Mouse (Mus musculus): ENCODE results near the gene Grb7. TPM values are rescaled to one million over a fixed set of nuclear protein-coding genes. Genes with fewer than 3 reads are reported as not detected.

Gene Grb7
- polyA plus RNA-seq, 1 experiment from 2014 or later, result 5.1 TPM

- peaks cover 39% of the 10 kb centered on the region for H3K27me3 ChIP-seq
- ATAC-seq (ENCODE audit: insufficient number of reproducible peaks, insufficient read depth, low FRiP score, low TSS enrichment, low read depth), result peak; percentile 29; the same call in 1 of the 2 replicates
- H3K36me3 ChIP-seq, result no peaks in the 10 kb centered on the region
- H3K27ac ChIP-seq, result peak overlapping the region; percentile 45; the same call in 1 of the 2 replicates
- peak overlapping the region; percentile 83 for H3K4me2 ChIP-seq
- H3K4me1 ChIP-seq (replicated peaks), result peaks cover 18% of the 10 kb centered on the region
- WGBS, result 3% methylated on average over 28 of the region's 30 CpGs
- no peaks in the 10 kb centered on the region for H3K9me3 ChIP-seq
- peak overlapping the region; percentile 66 for H3K9ac ChIP-seq (replicated peaks)
- H3K4me3 ChIP-seq (replicated peaks), result peak overlapping the region; percentile 61
Observed at GRCm38 (mm10) chr11:98458121-98458990, 12.2 kb downstream of the Grb7 start.

- H3K4me1 ChIP-seq (replicated peaks), result peaks cover 18% of the 10 kb centered on the region
- WGBS, result 12% methylated on average over 11 of the region's 11 CpGs
- peaks cover 44% of the 10 kb centered on the region for H3K27me3 ChIP-seq
- H3K9me3 ChIP-seq, result no peaks in the 10 kb centered on the region
- 0 out of 2 replicates have a peak overlapping the region, but pooled peaks have one; percentile 61 for H3K4me3 ChIP-seq (replicated peaks)
- H3K4me2 ChIP-seq, result 0 out of 2 replicates have a peak overlapping the region, but pooled peaks have one; percentile 83
- no peaks in the 10 kb centered on the region for H3K36me3 ChIP-seq
- no peak overlapping the region for H3K9ac ChIP-seq (replicated peaks)
- ATAC-seq (ENCODE audit: insufficient number of reproducible peaks, insufficient read depth, low FRiP score, low TSS enrichment, low read depth), result no peak
- no peak overlapping the region for H3K27ac ChIP-seq
Observed at GRCm38 (mm10) chr11:98459071-98459741, 13.0 kb downstream of the Grb7 start.

GRCm38 (mm10) chr11:98459860-98460259 is 13.7 kb downstream of the Grb7 start:
- no peak for ATAC-seq (ENCODE audit: insufficient number of reproducible peaks, insufficient read depth, low FRiP score, low TSS enrichment, low read depth)

GRCm38 (mm10) chr11:98461109-98461720 is 15.0 kb downstream of the Grb7 start:
- ATAC-seq (ENCODE audit: insufficient number of reproducible peaks, insufficient read depth, low FRiP score, low TSS enrichment, low read depth), result no peak
- Histone ChIP-seq H3K36me3 (no peaks in the 10 kb centered on the region), H3K27ac (no peak overlapping the region), H3K4me2 (no peak overlapping the region), H3K9me3 (no peaks in the 10 kb centered on the region), H3K9ac (replicated peaks) (no peak overlapping the region), H3K4me3 (replicated peaks) (no peak overlapping the region), H3K27me3 (peaks cover 44% of the 10 kb centered on the region), H3K4me1 (replicated peaks) (peaks cover 18% of the 10 kb centered on the region)
- 40% methylated on average over 6 of the region's 6 CpGs for WGBS

More at GRCm38 (mm10) chr11:98459860-98460259, 13.7 kb downstream of the Grb7 start:
- Histone ChIP-seq H3K27me3 (peaks cover 44% of the 10 kb centered on the region), H3K36me3 (no peaks in the 10 kb centered on the region), H3K4me2 (no peak overlapping the region), H3K9me3 (no peaks in the 10 kb centered on the region), H3K4me1 (replicated peaks) (peaks cover 18% of the 10 kb centered on the region), H3K27ac (no peak overlapping the region), H3K9ac (replicated peaks) (no peak overlapping the region), H3K4me3 (replicated peaks) (no peak overlapping the region)
- 82% methylated on average over 9 of the region's 9 CpGs for WGBS

GRCm38 (mm10) chr11:98462255-98462654 is 16.1 kb downstream of the Grb7 start:
- whole genome bisulfite sequencing, result 91% methylated on average over 6 of the region's 6 CpGs
- Histone ChIP-seq H3K4me1 (replicated peaks) (peaks cover 14% of the 10 kb centered on the region; the same call in 1 of the 2 replicates), H3K4me2 (no peak overlapping the region), H3K36me3 (no peaks in the 10 kb centered on the region), H3K9ac (replicated peaks) (no peak overlapping the region), H3K4me3 (replicated peaks) (no peak overlapping the region), H3K27ac (no peak overlapping the region), H3K27me3 (peaks cover 44% of the 10 kb centered on the region), H3K9me3 (no peaks in the 10 kb centered on the region)
- no peak for ATAC-seq (ENCODE audit: insufficient number of reproducible peaks, insufficient read depth, low FRiP score, low TSS enrichment, low read depth)

- no peaks in the 10 kb centered on the region for H3K9me3 ChIP-seq
- H3K4me1 ChIP-seq (replicated peaks), result peaks cover 4% of the 10 kb centered on the region; the same call in 1 of the 2 replicates
- peaks cover 36% of the 10 kb centered on the region for H3K27me3 ChIP-seq
- H3K9ac ChIP-seq (replicated peaks), result no peak overlapping the region
- no peak overlapping the region for H3K4me2 ChIP-seq
- no peak for ATAC-seq (ENCODE audit: insufficient number of reproducible peaks, insufficient read depth, low FRiP score, low TSS enrichment, low read depth)
- H3K27ac ChIP-seq, result no peak overlapping the region
- no peak overlapping the region for H3K4me3 ChIP-seq (replicated peaks)
- no peaks in the 10 kb centered on the region for H3K36me3 ChIP-seq
- WGBS, result 87% methylated on average over 9 of the region's 9 CpGs
Observed at GRCm38 (mm10) chr11:98463911-98464310, 17.7 kb downstream of the Grb7 start.

GRCm38 (mm10) chr11:98464516-98464915 is 18.3 kb downstream of the Grb7 start:
- Histone ChIP-seq H3K4me1 (replicated peaks) (no peaks in the 10 kb centered on the region), H3K9me3 (no peaks in the 10 kb centered on the region), H3K27ac (no peak overlapping the region), H3K9ac (replicated peaks) (no peak overlapping the region), H3K36me3 (no peaks in the 10 kb centered on the region), H3K4me2 (no peak overlapping the region), H3K27me3 (peaks cover 30% of the 10 kb centered on the region), H3K4me3 (replicated peaks) (no peak overlapping the region)
- 79% methylated on average over 6 of the region's 6 CpGs for WGBS
- ATAC-seq (ENCODE audit: insufficient number of reproducible peaks, insufficient read depth, low FRiP score, low TSS enrichment, low read depth), result no peak

GRCm38 (mm10) chr11:98469761-98470714 is 23.8 kb downstream of the Grb7 start:
- no peak for ATAC-seq (ENCODE audit: insufficient number of reproducible peaks, insufficient read depth, low FRiP score, low TSS enrichment, low read depth)
- Histone ChIP-seq H3K27me3 (peaks cover 12% of the 10 kb centered on the region), H3K9me3 (no peaks in the 10 kb centered on the region), H3K27ac (no peak overlapping the region), H3K4me2 (no peak overlapping the region), H3K9ac (replicated peaks) (no peak overlapping the region), H3K4me1 (replicated peaks) (no peaks in the 10 kb centered on the region), H3K36me3 (no peaks in the 10 kb centered on the region), H3K4me3 (replicated peaks) (no peak overlapping the region)
- WGBS, result 75% methylated on average over 22 of the region's 22 CpGs

GRCm38 (mm10) chr11:98470795-98471194 is 24.6 kb downstream of the Grb7 start:
- Histone ChIP-seq H3K36me3 (no peaks in the 10 kb centered on the region), H3K4me2 (no peak overlapping the region), H3K9ac (replicated peaks) (no peak overlapping the region), H3K27me3 (peaks cover 12% of the 10 kb centered on the region), H3K9me3 (no peaks in the 10 kb centered on the region), H3K4me3 (replicated peaks) (no peak overlapping the region), H3K27ac (no peak overlapping the region), H3K4me1 (replicated peaks) (no peaks in the 10 kb centered on the region)
- 77% methylated on average over 6 of the region's 6 CpGs for WGBS
- ATAC-seq (ENCODE audit: insufficient number of reproducible peaks, insufficient read depth, low FRiP score, low TSS enrichment, low read depth), result no peak

- H3K27me3 ChIP-seq, result peaks cover 9% of the 10 kb centered on the region
- H3K27ac ChIP-seq, result no peak overlapping the region
- H3K9ac ChIP-seq (replicated peaks), result no peak overlapping the region
- H3K4me2 ChIP-seq, result no peak overlapping the region
- no peak for ATAC-seq (ENCODE audit: insufficient number of reproducible peaks, insufficient read depth, low FRiP score, low TSS enrichment, low read depth)
- WGBS, result 62% methylated on average over 4 of the region's 4 CpGs
- no peak overlapping the region for H3K4me3 ChIP-seq (replicated peaks)
- no peaks in the 10 kb centered on the region for H3K36me3 ChIP-seq
- H3K9me3 ChIP-seq, result no peaks in the 10 kb centered on the region
- no peaks in the 10 kb centered on the region for H3K4me1 ChIP-seq (replicated peaks)
Observed at GRCm38 (mm10) chr11:98472696-98473095, 26.5 kb downstream of the Grb7 start.

Data from limb, embryonic 12.5 days (tissue).